Mouse (Mus musculus) midbrain, postnatal 0 days (tissue): Measurements from ENCODE around the gene Faah. TPM values are rescaled to one million over a fixed set of nuclear protein-coding genes. Genes with fewer than 3 reads are reported as not detected.

Source experiments
- ATAC-seq: fragments of 200-750 bp; cut with Nextera tagmentation; 2 replicates; pipeline ENCODE4 v1.8.0; 2017; ENCODE audit warnings: moderate number of reproducible peaks, mild to moderate bottlenecking, moderate TSS enrichment, moderate library complexity; ENCODE audit not compliant: low FRiP score
- DNase-seq: peaks from one replicate; pipeline ENCODE4 v3.0.0-alpha.2; 2015; ENCODE audit warnings: low spot score
- H3K27ac ChIP-seq: fragments of 300-500 bp; sonication (generic); 2 replicates; pipeline ENCODE4 v1.5.1; 2014; ENCODE audit warnings: low read depth, mild to moderate bottlenecking, low read length, mixed read lengths
- H3K27me3 ChIP-seq: fragments of 300-500 bp; sonication (generic); 2 replicates; pipeline ENCODE4 v1.6.1; 2014; ENCODE audit warnings: low read length, control low read depth, mixed read lengths; ENCODE audit not compliant: insufficient read depth
- H3K36me3 ChIP-seq: fragments of 300-500 bp; sonication (generic); 2 replicates; pipeline ENCODE4 v1.6.1; 2014; ENCODE audit warnings: low read length, control low read depth, mixed read lengths; ENCODE audit not compliant: insufficient read depth
- H3K4me1 ChIP-seq: fragments of 300-500 bp; sonication (generic); 2 replicates; pipeline ENCODE4 v1.6.1; 2014; ENCODE audit warnings: mild to moderate bottlenecking, control low read depth, antibody characterized with exemption, low read length, mixed read lengths; ENCODE audit not compliant: insufficient read depth
- H3K4me2 ChIP-seq: fragments of 300-500 bp; sonication (generic); 2 replicates; pipeline ENCODE4 v1.6.1; 2014; ENCODE audit warnings: low read depth, mild to moderate bottlenecking, low read length, mixed read lengths; ENCODE audit not compliant: poor library complexity, severe bottlenecking
- H3K4me3 ChIP-seq: fragments of 300-500 bp; sonication (generic); 2 replicates; pipeline ENCODE4 v1.5.1; 2014; ENCODE audit warnings: low read depth, mild to moderate bottlenecking, low read length, moderate library complexity
- H3K9ac ChIP-seq: fragments of 300-500 bp; sonication (generic); replicated peaks from 2 replicates; pipeline ENCODE4 v1.6.1; 2014; ENCODE audit warnings: mild to moderate bottlenecking, low read length, moderate library complexity, mixed read lengths; ENCODE audit not compliant: poor library complexity, severe bottlenecking
- H3K9me3 ChIP-seq: fragments of 300-500 bp; sonication (generic); 2 replicates; pipeline ENCODE4 v1.6.1; 2016; ENCODE audit warnings: low read length, control low read depth
- CTCF ChIP-seq: IDR thresholded peaks from 2 replicates; pipeline ENCODE4 v1.5.1; 2016; ENCODE audit warnings: antibody characterized with exemption, mild to moderate bottlenecking
- WGBS: fragments of 180-500 bp; shearing (Covaris S2); extraction: QIAGEN DNeasy Blood & Tissue Kit; methylation state at CpG from one replicate; pipeline ENCODE4 v1.1.7; 2014; 5-methylcytosine and 5-hydroxymethylcytosine counted together
- polyA plus RNA-seq: library from polyadenylated mRNA; unstranded; fragments of >200 nt; fragmentation: Nextera tagmentation; extraction: Ambion mirVana; gene quantifications from 2 replicates; pipeline ENCODE4 v1.2.1, GENCODE M21; 2015
- total RNA-seq: library from RNA; depleted of rRNA; stranded (reverse); fragments of >200 nt; gene quantifications from 2 replicates; pipeline ENCODE4 v1.2.3, GENCODE M21; 2014

The Faah gene
- total and polyA plus RNA-seq, 2 experiments from 2014 or later: 25.8 to 30.6 TPM

DNA sequence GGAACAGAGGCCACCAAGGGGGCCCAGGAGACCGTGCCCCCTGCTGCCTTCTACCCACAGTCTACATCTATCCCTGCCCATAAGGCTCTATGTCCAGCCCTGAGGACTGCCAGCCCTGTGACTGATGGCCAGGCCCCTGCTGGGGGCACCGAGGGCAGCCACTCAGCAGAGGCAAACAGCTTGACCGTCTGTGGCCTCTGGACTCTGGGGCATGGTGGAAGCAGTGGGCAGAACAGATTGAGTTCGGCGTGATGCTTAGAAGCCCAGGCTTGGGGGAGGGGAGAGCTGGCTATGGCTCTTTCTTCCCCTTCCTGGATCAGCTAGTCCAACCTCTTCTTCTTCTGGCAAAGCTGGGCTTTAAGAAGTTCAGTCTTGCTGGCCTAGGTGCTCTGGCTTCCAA is 64.2 kb downstream of the Faah start:
- no peak overlapping the region for H3K9ac ChIP-seq
- no peaks in the 10 kb centered on the region for H3K36me3 ChIP-seq
- ATAC-seq (no peak), DNase-seq (no peak)
- peaks cover 35% of the 10 kb centered on the region for H3K27me3 ChIP-seq
- no peaks in the 10 kb centered on the region for H3K4me1 ChIP-seq
- no peak overlapping the region for H3K27ac ChIP-seq
- H3K9me3 ChIP-seq: no peaks in the 10 kb centered on the region
- no peak for TF ChIP-seq CTCF
- no peak overlapping the region for H3K4me3 ChIP-seq
- H3K4me2 ChIP-seq: no peak overlapping the region
- WGBS: 34% methylated on average over 5 of the region's 5 CpGs

GRCm38 (mm10) chr4:115952758-115953157 is 65.0 kb downstream of the Faah start:
- Histone ChIP-seq H3K27ac (no peak overlapping the region), H3K36me3 (no peaks in the 10 kb centered on the region), H3K9ac (no peak overlapping the region), H3K4me3 (no peak overlapping the region), H3K4me2 (no peak overlapping the region), H3K27me3 (peaks cover 35% of the 10 kb centered on the region), H3K4me1 (no peaks in the 10 kb centered on the region), H3K9me3 (no peaks in the 10 kb centered on the region)
- ATAC-seq: no peak
- 16% methylated on average over 6 of the region's 6 CpGs for WGBS
- peak; percentile 82 for TF ChIP-seq CTCF
- peak; percentile 63 for DNase-seq

GRCm38 (mm10) chr4:115943669-115944314 is 73.9 kb downstream of the Faah start:
- Histone ChIP-seq H3K4me2 (peak overlapping the region; percentile 53), H3K36me3 (no peaks in the 10 kb centered on the region), H3K9ac (no peak overlapping the region), H3K4me1 (no peaks in the 10 kb centered on the region), H3K27ac (no peak overlapping the region), H3K9me3 (no peaks in the 10 kb centered on the region), H3K4me3 (peak overlapping the region; percentile 35), H3K27me3 (peaks cover 68% of the 10 kb centered on the region)
- no peak for TF ChIP-seq CTCF
- ATAC-seq (peak; percentile 31; the same call in 1 of the 2 replicates), DNase-seq (no peak)
- under 1% methylated on average over 23 of the region's 41 CpGs for WGBS

GRCm38 (mm10) chr4:115941242-115941820 is 76.4 kb downstream of the Faah start:
- ATAC-seq (no peak), DNase-seq (no peak)
- TF ChIP-seq CTCF: no peak
- H3K36me3 ChIP-seq: no peaks in the 10 kb centered on the region
- no peaks in the 10 kb centered on the region for H3K9me3 ChIP-seq
- WGBS: 18% methylated on average over 9 of the region's 9 CpGs
- no peak overlapping the region for H3K4me3 ChIP-seq
- H3K9ac ChIP-seq: no peak overlapping the region
- H3K27ac ChIP-seq: no peak overlapping the region
- H3K4me1 ChIP-seq: 0 out of 2 replicates have a peak, but pooled peaks cover 4% of the 10 kb centered on the region
- no peak overlapping the region for H3K4me2 ChIP-seq
- peaks cover 75% of the 10 kb centered on the region for H3K27me3 ChIP-seq

GRCm38 (mm10) chr4:115940681-115941080 is 77.0 kb downstream of the Faah start:
- Histone ChIP-seq H3K4me1 (0 out of 2 replicates have a peak, but pooled peaks cover 4% of the 10 kb centered on the region), H3K27ac (no peak overlapping the region), H3K36me3 (no peaks in the 10 kb centered on the region), H3K9me3 (no peaks in the 10 kb centered on the region), H3K9ac (no peak overlapping the region), H3K4me2 (no peak overlapping the region), H3K4me3 (no peak overlapping the region), H3K27me3 (peaks cover 73% of the 10 kb centered on the region)
- ATAC-seq (no peak), DNase-seq (no peak)
- WGBS: 27% methylated on average over 3 of the region's 3 CpGs
- TF ChIP-seq CTCF: no peak
